Mouse (Mus musculus) left cerebral cortex, adult 11 months (tissue): ENCODE measurements around the gene Slain1.
"Not testable (repeated sequence)": the region's sequence is repeated elsewhere in the genome, so short reads cannot be mapped to it uniquely, and the experiment has no call there.

Experiments used
- DNase-seq: peaks from one replicate; pipeline ENCODE4 v3.0.0; 2022; ENCODE audit warnings: low spot score

The Slain1 gene

GRCm38 (mm10) chr14:103723314-103723713, 73.3 kb downstream of the Slain1 start:
- DNase-seq: no peak

GRCm38 (mm10) chr14:103723841-103724240, 73.8 kb downstream of the Slain1 start:
- DNase-seq: no peak

GRCm38 (mm10) chr14:103728506-103728905, 78.5 kb downstream of the Slain1 start:
- no peak for DNase-seq

GRCm38 (mm10) chr14:103728951-103729725, 79.1 kb downstream of the Slain1 start:
- DNase-seq: no peak

GRCm38 (mm10) chr14:103729760-103730367, 79.8 kb downstream of the Slain1 start:
- DNase-seq: no peak

GRCm38 (mm10) chr14:103732626-103733025, 82.6 kb downstream of the Slain1 start:
- no peak for DNase-seq

- no peak for DNase-seq
Measured at GRCm38 (mm10) chr14:103741216-103741615, 91.2 kb downstream of the Slain1 start.

- no peak for DNase-seq
Measured at GRCm38 (mm10) chr14:103742150-103742549, 92.1 kb downstream of the Slain1 start.

- DNase-seq: no peak
Measured at GRCm38 (mm10) chr14:103747345-103747744, 97.3 kb downstream of the Slain1 start.

- not testable (repeated sequence) for DNase-seq
Measured at GRCm38 (mm10) chr14:103750638-103751037, 100.6 kb downstream of the Slain1 start.

- DNase-seq: peak; percentile 7
Measured at GRCm38 (mm10) chr14:103751384-103751783, 101.4 kb downstream of the Slain1 start.

- DNase-seq: no peak
Measured at GRCm38 (mm10) chr14:103752773-103753172, 102.7 kb downstream of the Slain1 start.

- no peak for DNase-seq
Measured at GRCm38 (mm10) chr14:103754041-103754440, 104.0 kb downstream of the Slain1 start.

- no peak for DNase-seq
Measured at GRCm38 (mm10) chr14:103754465-103754864, 104.4 kb downstream of the Slain1 start.
